Mouse (Mus musculus) liver, embryonic 12.5 days (tissue): ENCODE measurements around the gene Dock2. TPM values are rescaled to one million over a fixed set of nuclear protein-coding genes. Genes with fewer than 3 reads are reported as not detected.

ENCODE experiments used
- ATAC-seq: fragments of 200-750 bp; cut with Nextera tagmentation; 2 replicates; pipeline ENCODE4 v1.8.0; 2017; ENCODE audit warnings: moderate number of reproducible peaks, mild to moderate bottlenecking, moderate library complexity
- H3K27ac ChIP-seq: fragments of 300-500 bp; sonication (generic); 2 replicates; pipeline ENCODE4 v1.5.1; 2016; ENCODE audit warnings: mild to moderate bottlenecking
- H3K27me3 ChIP-seq: fragments of 300-500 bp; sonication (generic); replicated peaks from 2 replicates; pipeline ENCODE4 v1.6.1; 2016; ENCODE audit warnings: mild to moderate bottlenecking, moderate library complexity
- H3K36me3 ChIP-seq: fragments of 300-500 bp; sonication (generic); 2 replicates; pipeline ENCODE4 v1.6.1; 2016; ENCODE audit warnings: mild to moderate bottlenecking, moderate library complexity
- H3K4me1 ChIP-seq: fragments of 300-500 bp; sonication (generic); 2 replicates; pipeline ENCODE4 v1.6.1; 2016
- H3K4me2 ChIP-seq: fragments of 300-500 bp; sonication (generic); 2 replicates; pipeline ENCODE4 v1.6.1; 2016; ENCODE audit warnings: mild to moderate bottlenecking, moderate library complexity
- H3K4me3 ChIP-seq: fragments of 300-500 bp; sonication (generic); 2 replicates; pipeline ENCODE4 v1.5.1; 2016; ENCODE audit warnings: mild to moderate bottlenecking, moderate library complexity
- H3K9ac ChIP-seq: fragments of 300-500 bp; sonication (generic); 2 replicates; pipeline ENCODE4 v1.6.1; 2016; ENCODE audit warnings: mild to moderate bottlenecking, moderate library complexity
- H3K9me3 ChIP-seq: fragments of 300-500 bp; sonication (generic); replicated peaks from 2 replicates; pipeline ENCODE4 v1.6.1; 2016; ENCODE audit warnings: mild to moderate bottlenecking, moderate library complexity
- WGBS: fragments of 180-500 bp; shearing (Covaris S2); methylation state at CpG from one replicate; pipeline ENCODE4 v1.1.7; 2016; ENCODE audit not compliant: insufficient replicate concordance; 5-methylcytosine and 5-hydroxymethylcytosine counted together
- polyA plus RNA-seq: library from polyadenylated mRNA; unstranded; fragments of >200 nt; fragmentation: Nextera tagmentation; extraction: Ambion mirVana; gene quantifications from 2 replicates; pipeline ENCODE4 v1.2.1, GENCODE M21; 2016

Gene Dock2
- polyA plus RNA-seq, 1 experiment from 2014 or later, result 6.3 TPM

DNA sequence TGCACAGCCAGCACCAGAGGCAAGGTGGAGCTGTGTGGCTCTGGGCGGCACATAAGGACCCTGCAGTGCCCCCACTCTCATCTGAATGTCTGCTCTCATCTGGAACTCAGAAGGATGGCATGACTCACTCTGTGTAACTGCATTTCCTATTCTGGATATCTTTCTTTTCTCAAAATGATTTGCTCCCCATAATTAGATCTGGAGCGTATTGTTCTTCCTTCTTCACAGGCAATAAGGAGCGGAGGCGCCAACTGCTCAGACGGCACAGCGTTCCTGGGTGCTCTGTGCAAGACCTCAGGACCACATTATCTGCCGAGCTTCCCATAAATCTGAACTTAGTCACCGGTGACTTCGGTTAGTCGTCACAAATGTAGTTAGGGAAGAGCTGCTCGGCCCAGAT lies 75.4 kb downstream of the Dock2 start:
- H3K27me3 ChIP-seq, result no peaks in the 10 kb centered on the region
- H3K4me3 ChIP-seq, result no peak overlapping the region
- H3K36me3 ChIP-seq, result no peaks in the 10 kb centered on the region
- no peaks in the 10 kb centered on the region for H3K4me1 ChIP-seq
- no peak overlapping the region for H3K27ac ChIP-seq
- ATAC-seq, result no peak
- WGBS, result 81% methylated on average over 11 of the region's 11 CpGs
- H3K4me2 ChIP-seq, result no peak overlapping the region
- no peaks in the 10 kb centered on the region for H3K9me3 ChIP-seq
- H3K9ac ChIP-seq, result no peak overlapping the region

DNA sequence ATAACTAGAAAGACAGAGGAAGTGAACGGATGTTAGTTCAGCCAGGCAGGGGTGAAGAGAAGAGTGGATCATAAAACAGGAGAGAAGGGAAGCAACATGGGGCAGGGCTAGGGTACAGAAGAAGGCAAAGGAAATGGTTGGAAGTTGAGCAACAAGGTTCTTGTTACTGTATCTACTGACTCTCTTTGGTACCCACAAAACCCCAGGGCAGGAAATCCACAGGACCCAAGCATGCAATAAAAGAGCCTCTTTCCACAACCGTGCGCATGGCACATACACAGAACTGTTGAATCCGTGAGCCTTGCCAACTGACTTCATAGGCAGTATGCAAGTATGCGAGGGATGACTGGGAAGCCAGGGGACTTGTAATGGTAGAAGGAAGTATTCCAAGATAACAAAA lies 76.3 kb downstream of the Dock2 start:
- WGBS, result 68% methylated on average over 5 of the region's 5 CpGs
- Histone ChIP-seq H3K4me3 (no peak overlapping the region), H3K9ac (no peak overlapping the region), H3K4me2 (no peak overlapping the region), H3K4me1 (no peaks in the 10 kb centered on the region), H3K9me3 (no peaks in the 10 kb centered on the region), H3K27me3 (no peaks in the 10 kb centered on the region), H3K27ac (no peak overlapping the region), H3K36me3 (no peaks in the 10 kb centered on the region)
- ATAC-seq, result no peak

DNA sequence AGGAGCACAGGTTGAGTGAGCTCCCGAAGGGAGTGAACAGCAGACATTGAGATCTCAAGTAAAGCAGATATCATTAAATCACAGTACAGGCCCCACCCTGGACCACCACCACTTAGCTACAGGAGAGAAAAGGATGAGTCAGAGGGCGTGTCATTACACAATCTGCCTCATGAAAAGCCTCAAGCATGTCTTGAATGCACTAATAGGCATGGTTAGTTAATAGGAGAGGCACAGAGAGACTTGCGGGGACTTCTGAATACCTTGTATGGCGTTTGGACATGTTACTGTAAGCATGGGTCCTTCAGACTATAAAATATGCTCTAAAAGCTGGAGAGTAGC lies 78.6 kb downstream of the Dock2 start:
- Histone ChIP-seq H3K4me2 (no peak overlapping the region), H3K4me1 (no peaks in the 10 kb centered on the region), H3K4me3 (no peak overlapping the region), H3K27ac (no peak overlapping the region), H3K27me3 (no peaks in the 10 kb centered on the region), H3K9me3 (no peaks in the 10 kb centered on the region), H3K9ac (no peak overlapping the region), H3K36me3 (no peaks in the 10 kb centered on the region)
- no peak for ATAC-seq
- WGBS, result 71% methylated on average over 4 of the region's 4 CpGs

DNA sequence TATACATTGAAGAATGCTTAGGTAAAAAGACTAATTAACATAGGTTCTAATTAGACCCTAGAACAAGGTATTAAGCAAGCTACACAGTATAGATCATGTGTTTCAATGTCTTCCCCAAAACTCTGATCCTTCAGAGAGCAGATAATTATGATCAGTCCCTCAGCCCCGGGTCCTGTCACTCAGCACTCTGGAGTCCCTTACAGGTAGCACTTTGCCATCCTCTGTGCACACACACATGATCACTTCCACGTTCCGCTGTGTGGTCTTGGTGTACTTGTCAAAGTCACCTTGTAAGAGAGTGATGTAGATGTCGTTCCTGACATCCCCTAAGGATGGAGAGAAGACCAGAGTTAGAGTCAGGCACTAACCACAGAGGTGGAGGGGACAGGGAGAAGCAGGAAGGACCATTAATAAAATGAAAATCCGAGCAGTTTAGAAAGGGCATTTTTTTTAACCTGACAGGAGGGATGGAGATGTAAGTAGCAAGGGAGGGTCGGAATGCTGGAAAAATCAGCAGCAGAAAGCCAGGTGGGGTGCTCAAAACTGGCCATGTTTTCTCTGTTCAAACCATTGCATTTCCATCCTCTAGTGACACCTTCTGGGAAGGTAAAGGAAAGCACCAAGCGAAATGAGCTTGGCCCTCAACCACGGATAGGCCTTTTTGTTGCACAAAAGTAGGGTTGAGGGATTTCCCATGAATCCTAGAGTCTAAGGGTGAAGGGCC lies 79.1 kb downstream of the Dock2 start:
- Histone ChIP-seq H3K9me3 (no peaks in the 10 kb centered on the region), H3K4me1 (no peaks in the 10 kb centered on the region), H3K27ac (no peak overlapping the region), H3K27me3 (no peaks in the 10 kb centered on the region), H3K36me3 (no peaks in the 10 kb centered on the region), H3K4me2 (no peak overlapping the region), H3K9ac (no peak overlapping the region), H3K4me3 (no peak overlapping the region)
- 64% methylated on average over 8 of the region's 8 CpGs for WGBS
- ATAC-seq, result no peak

GRCm38 (mm10) chr11:34703851-34704250 lies 79.8 kb downstream of the Dock2 start:
- no peaks in the 10 kb centered on the region for H3K4me1 ChIP-seq
- H3K9ac ChIP-seq, result no peak overlapping the region
- no peaks in the 10 kb centered on the region for H3K27me3 ChIP-seq
- 75% methylated on average over 6 of the region's 6 CpGs for WGBS
- no peak overlapping the region for H3K4me2 ChIP-seq
- no peaks in the 10 kb centered on the region for H3K9me3 ChIP-seq
- no peaks in the 10 kb centered on the region for H3K36me3 ChIP-seq
- no peak for ATAC-seq
- no peak overlapping the region for H3K27ac ChIP-seq
- H3K4me3 ChIP-seq, result no peak overlapping the region

DNA sequence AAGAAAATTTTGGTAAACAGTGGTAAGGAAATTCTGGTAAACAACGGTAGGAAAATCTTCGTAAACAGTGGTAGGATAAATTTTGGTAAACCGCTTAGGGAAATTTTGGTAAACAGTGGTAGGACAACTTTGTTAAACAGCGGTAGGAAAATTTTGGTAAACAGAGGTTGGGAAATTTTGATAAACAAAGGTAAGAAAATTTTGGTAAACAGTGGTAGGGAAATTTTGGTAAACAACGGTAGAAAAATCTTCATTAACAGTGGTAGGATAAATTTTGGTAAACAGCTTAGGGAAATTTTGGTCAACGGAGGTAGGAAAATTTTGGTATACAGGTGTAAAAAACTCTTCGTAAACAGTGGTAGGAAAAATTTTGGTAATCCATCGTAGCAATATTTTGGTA lies 101.9 kb downstream of the Dock2 start:
- WGBS, result 46% methylated on average over 8 of the region's 8 CpGs
- H3K9ac ChIP-seq, result no peak overlapping the region
- H3K9me3 ChIP-seq, result no peaks in the 10 kb centered on the region
- no peak for ATAC-seq
- H3K4me2 ChIP-seq, result no peak overlapping the region
- H3K27me3 ChIP-seq, result no peaks in the 10 kb centered on the region
- no peaks in the 10 kb centered on the region for H3K36me3 ChIP-seq
- no peak overlapping the region for H3K4me3 ChIP-seq
- no peaks in the 10 kb centered on the region for H3K4me1 ChIP-seq
- no peak overlapping the region for H3K27ac ChIP-seq

DNA sequence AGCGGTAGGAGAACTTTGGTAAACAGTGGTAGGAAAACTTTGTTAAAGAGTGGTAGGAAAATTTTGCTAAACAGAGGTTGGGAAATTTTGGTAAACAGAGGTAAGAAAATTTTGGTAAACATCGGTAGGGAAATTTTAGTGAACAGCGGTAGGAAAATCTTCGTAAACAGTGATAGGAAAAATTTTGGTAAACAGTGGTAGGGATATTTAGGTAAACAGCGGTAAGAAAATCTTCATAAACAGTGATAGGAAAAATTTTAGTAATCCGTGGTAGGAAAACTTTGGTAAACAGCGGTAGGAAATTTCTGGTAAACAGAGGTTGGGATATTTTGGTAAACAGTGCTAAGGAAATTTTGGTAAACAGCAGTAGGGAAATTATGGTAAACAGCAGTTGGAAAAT lies 239.1 kb downstream of the Dock2 start:
- ATAC-seq, result no peak
- Histone ChIP-seq H3K27ac (no peak overlapping the region), H3K9me3 (peaks cover 11% of the 10 kb centered on the region), H3K36me3 (peaks cover 3% of the 10 kb centered on the region), H3K4me3 (no peak overlapping the region), H3K4me1 (no peaks in the 10 kb centered on the region), H3K27me3 (no peaks in the 10 kb centered on the region), H3K9ac (no peak overlapping the region), H3K4me2 (no peak overlapping the region)
- WGBS, result 65% methylated on average over 7 of the region's 7 CpGs

DNA sequence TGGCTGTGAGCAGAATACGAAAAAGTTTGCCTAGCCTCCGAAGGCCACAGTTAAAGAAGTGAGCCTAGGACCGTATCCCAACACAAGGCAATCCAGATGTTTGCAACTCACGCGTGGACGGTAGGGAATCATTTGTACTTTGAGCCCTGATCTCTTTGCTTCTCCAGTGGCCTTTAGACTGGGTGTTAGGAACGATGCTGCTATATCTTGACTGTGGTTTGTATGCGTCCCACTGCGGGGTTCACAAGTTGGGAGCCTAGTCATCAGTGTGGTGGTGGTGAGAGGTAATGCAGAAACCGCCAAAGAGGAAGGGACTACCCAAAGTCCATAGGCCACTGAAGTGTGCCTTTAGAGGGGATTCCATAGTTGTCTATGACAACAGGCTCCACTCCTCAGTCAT lies 251.6 kb downstream of the Dock2 start:
- no peaks in the 10 kb centered on the region for H3K27me3 ChIP-seq
- no peak for ATAC-seq

GRCm38 (mm10) chr11:34530971-34531370 lies 252.7 kb downstream of the Dock2 start:
- H3K9me3 ChIP-seq, result no peaks in the 10 kb centered on the region
- H3K4me1 ChIP-seq, result peaks cover 9% of the 10 kb centered on the region
- no peak overlapping the region for H3K4me2 ChIP-seq
- no peak overlapping the region for H3K9ac ChIP-seq
- no peaks in the 10 kb centered on the region for H3K27me3 ChIP-seq
- no peaks in the 10 kb centered on the region for H3K36me3 ChIP-seq
- no peak overlapping the region for H3K27ac ChIP-seq
- H3K4me3 ChIP-seq, result no peak overlapping the region
- no peak for ATAC-seq
- 70% methylated on average over 3 of the region's 3 CpGs for WGBS

More for the DNA sequence above, 251.6 kb downstream of the Dock2 start:
- H3K9ac ChIP-seq, result no peak overlapping the region
- H3K4me2 ChIP-seq, result no peak overlapping the region
- 74% methylated on average over 10 of the region's 10 CpGs for WGBS
- H3K36me3 ChIP-seq, result no peaks in the 10 kb centered on the region
- H3K4me3 ChIP-seq, result no peak overlapping the region
- H3K9me3 ChIP-seq, result no peaks in the 10 kb centered on the region
- no peak overlapping the region for H3K27ac ChIP-seq
- peaks cover 4% of the 10 kb centered on the region for H3K4me1 ChIP-seq

- Histone ChIP-seq H3K4me1 (peaks cover 9% of the 10 kb centered on the region), H3K27me3 (no peaks in the 10 kb centered on the region), H3K4me2 (no peak overlapping the region), H3K36me3 (no peaks in the 10 kb centered on the region), H3K9me3 (no peaks in the 10 kb centered on the region), H3K27ac (no peak overlapping the region), H3K9ac (no peak overlapping the region), H3K4me3 (no peak overlapping the region)
- 77% methylated on average over 4 of the region's 4 CpGs for WGBS
- ATAC-seq, result no peak
Measured at GRCm38 (mm10) chr11:34528006-34528405, 255.7 kb downstream of the Dock2 start.

DNA sequence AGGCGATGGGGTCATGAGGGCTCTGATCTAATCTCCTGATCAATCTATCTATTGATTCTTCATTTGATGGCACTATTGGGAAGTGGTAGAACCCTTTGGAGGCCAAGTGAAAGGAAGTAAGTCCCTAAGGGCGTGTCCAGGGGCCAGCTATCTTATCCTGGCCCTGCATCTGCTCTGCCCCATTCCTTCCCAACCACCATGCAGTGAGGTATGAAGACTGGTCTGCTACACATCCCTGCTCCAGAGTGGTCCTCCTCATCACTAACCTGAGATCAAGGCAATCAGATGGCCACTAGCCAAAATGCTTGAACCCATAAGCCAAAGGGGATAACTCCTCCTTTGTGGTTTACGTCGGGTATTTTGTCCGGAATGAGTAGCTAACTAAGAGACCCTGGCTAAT lies 256.5 kb downstream of the Dock2 start:
- ATAC-seq, result peak; percentile 76
- no peak overlapping the region for H3K4me2 ChIP-seq
- no peaks in the 10 kb centered on the region for H3K36me3 ChIP-seq
- no peak overlapping the region for H3K4me3 ChIP-seq
- H3K4me1 ChIP-seq, result peaks cover 9% of the 10 kb centered on the region
- no peaks in the 10 kb centered on the region for H3K27me3 ChIP-seq
- H3K9ac ChIP-seq, result no peak overlapping the region
- no peak overlapping the region for H3K27ac ChIP-seq
- 75% methylated on average over 5 of the region's 5 CpGs for WGBS
- no peaks in the 10 kb centered on the region for H3K9me3 ChIP-seq

DNA sequence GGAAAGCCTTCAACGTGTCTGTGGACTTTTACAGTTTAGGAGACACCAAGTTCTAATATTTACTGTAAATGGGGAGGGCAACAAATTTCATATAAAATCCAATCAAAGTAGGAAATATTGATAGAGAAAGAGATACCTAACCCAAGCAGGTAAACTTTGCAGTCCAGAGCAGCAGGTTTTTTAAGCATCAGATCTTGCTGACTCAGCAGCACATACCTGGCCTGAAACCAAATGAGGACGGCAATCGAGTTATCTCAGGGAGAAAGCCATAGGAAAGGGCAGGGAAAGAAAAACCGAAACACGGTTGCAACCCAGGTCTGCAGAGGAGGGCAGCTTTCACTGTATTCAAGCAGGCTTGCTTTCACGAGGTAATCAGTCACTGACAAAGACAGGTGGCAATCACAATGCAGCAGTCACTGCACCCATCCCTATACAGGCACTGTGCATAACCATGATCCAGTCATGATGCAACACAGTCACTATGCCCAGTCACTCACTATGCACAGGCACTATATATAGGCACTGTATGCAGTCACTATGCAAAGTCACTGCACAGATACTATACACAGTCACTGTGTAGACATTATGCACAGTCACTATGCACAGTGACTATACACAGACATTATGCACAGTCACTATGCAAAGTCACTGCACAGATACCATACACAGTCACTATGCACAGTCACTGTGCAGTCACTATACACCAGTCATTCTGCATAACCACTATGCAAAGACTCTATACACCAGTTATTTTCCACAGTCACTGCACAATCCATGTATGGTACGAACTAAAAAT lies 258.4 kb downstream of the Dock2 start:
- H3K27ac ChIP-seq, result no peak overlapping the region
- H3K9ac ChIP-seq, result no peak overlapping the region
- no peak overlapping the region for H3K4me2 ChIP-seq
- H3K27me3 ChIP-seq, result no peaks in the 10 kb centered on the region
- peak; percentile 94 for ATAC-seq
- 67% methylated on average over 7 of the region's 7 CpGs for WGBS
- H3K36me3 ChIP-seq, result no peaks in the 10 kb centered on the region
- no peak overlapping the region for H3K4me3 ChIP-seq
- no peaks in the 10 kb centered on the region for H3K9me3 ChIP-seq
- peaks cover 9% of the 10 kb centered on the region for H3K4me1 ChIP-seq
